Mouse (Mus musculus): ENCODE measurements around the gene Pcx. TPM values are rescaled to one million over a fixed set of nuclear protein-coding genes. Genes with fewer than 3 reads are reported as not detected.

Pcx gene
- polyA plus RNA-seq, 3 experiments from 2014 or later: 0.67 to 1.3 (median 0.69) TPM

DNA sequence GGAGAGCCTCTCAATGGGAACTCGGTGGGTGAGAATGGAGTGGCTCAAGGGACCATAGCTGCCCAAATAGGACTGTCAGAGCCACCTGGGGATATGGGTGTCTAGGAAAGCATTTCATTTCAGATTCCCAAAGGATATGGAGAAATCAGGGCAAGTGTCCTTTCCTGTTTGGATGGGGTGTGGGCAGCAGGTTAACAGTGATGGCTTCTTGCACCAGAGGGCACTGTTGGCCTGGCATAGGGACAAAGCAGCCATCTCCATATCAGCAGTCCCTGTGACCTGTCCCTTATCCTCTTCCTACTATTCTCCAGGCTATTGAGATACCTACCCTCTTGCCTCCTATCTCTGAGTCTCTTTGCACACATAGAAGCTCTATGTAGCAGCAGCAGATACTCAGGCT is 78.8 kb downstream of the Pcx start:
- no peak for ATAC-seq

DNA sequence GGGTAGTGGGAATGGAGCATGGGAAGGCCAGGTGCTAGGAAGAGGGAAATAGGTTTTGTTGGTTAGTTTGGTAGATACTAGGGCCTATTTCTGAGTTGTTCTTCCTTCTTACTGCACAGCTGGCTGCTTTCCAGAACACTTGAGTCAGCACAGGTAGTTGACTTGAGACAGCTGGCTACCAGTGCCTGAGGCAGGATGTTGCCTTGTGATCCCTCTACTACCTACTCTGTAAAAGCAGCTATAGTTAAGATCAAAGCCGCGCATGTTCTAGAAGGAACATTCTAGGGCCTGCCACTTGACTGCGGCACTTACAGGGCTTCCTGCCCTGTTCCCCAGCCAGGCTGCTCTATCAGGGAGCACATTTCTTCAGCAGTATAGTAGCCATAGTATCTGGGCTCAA is 79.8 kb downstream of the Pcx start:
- ATAC-seq: peak; percentile 74

DNA sequence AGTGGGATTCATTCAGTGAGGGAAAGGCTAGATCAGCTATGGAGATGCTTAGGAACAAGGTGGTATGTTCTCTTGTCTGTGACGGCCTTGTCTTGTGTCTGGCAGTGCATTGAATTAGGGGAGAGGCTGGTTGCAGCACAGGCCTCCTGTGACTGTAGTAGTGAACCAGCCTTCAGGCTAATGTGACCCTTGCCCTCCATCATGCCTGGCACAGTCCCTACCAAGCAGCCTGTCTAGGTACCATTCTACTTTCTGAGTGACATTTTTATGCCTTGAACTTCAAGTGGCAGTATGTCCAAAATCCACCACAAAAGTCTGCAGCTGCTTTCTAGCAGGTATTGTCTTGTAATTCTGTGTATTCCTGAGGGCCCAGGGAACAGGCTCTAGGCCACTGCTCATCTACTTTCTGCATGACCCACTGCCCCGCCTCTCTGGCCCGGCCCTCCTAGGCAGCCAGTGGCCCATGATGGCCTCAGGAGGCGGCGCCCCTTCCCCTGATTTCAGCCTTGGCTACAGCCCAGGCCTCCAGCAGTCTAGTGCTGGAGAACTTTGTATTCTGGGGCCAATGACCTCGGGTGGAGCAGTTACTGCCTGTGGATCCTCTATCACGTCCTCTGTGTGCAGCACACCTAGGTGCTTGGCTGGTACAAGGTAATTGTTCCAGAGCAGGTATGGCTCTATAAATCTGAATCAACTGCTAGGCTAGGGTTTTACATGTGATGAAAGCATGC is 83.7 kb downstream of the Pcx start:
- ATAC-seq: no peak

DNA sequence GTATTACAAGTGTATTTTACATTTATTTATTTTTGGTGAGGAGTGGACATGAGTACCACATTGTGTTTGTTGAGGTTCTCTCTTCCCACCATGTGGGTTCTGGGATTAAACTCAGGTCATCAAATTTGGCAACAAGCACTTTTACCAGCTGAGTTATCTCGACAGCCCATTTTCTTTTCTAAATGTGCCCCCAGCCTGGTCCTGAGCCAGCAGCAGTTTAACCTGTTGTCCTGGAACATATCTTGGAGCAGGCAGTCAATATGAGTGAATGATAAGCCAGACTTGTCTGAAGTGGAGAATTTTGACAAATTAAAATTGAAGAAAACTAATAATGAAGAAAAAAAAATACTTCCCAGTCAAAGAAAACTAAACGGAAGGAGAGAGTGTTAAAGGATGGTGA is 85.8 kb downstream of the Pcx start:
- ATAC-seq: no peak

DNA sequence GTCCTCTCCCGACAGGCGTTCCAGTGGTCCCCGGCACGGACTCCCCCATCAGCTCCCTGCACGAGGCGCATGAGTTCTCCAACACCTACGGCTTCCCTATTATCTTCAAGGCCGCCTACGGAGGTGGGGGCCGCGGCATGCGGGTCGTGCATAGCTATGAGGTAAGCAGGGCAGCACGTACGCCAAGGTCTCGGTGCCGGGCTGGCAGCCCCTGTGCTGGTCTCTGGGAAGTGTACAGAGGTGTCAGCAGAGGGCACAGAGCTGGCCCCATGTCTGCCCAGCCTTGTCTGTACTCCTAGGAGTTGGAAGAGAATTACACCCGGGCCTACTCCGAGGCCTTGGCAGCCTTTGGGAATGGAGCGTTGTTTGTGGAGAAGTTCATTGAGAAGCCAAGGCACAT is 92.2 kb downstream of the Pcx start:
- ATAC-seq: no peak

DNA sequence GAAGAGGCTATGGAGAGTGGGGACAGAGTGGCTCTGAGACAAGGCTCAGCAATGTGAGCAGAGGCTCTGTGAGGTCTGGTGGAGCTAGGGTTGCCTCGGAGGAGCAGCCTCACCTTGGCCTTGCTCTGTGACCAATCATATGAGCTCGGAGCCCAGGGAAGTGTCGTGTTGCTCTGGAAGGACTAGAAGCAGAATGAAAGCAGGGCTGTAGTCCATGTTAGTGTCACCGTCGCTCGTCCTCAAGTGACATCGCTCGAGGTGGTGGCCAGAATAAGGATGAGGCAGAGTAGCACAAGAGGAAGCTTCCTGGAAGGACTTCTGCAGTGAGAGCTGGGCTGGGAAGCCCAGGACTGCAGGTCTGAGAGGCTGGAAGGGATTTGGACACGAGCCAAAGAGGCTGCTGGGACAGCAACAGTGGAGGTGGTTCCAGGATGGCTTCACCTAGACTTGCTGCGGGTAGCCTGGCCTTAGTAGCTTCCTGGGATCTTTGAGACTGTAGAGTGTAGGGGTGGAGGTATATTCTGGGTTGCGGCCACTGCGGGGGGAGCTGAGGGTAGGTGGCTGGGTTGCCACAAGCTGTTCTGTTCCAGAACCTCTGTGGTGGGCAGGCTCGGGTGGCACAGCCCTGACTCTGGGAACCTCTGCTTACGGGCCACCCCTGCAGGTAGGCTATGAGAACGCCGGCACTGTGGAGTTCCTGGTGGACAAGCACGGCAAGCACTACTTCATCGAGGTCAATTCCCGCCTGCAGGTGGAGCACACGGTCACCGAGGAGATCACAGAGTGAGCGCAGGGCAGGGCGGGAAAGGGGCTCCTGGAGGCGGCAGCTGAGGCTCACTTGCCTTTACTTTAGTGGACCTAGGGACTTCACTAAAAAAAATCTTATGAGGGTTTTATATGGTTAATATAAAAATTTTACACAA is 93.8 kb downstream of the Pcx start:
- ATAC-seq: no peak

DNA sequence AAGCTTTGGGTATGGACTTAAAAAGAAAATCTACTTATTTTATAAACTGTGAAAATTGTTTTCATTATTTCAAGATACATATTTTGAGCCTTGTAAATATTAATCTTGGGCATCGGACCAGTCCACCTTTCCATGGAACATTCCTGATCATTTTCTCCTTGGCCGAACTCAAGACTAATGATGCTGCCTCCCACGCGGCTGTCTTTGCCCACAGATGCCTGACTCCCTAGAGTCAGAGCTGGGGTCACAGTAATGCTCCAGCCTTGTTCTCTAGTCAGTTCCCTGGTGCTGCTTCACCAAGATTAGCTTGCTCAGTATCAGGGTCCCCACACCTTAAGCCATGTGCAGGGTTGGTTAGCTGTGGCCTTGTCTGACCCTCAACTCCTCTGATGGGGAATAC is 95.4 kb downstream of the Pcx start:
- no peak for ATAC-seq

DNA sequence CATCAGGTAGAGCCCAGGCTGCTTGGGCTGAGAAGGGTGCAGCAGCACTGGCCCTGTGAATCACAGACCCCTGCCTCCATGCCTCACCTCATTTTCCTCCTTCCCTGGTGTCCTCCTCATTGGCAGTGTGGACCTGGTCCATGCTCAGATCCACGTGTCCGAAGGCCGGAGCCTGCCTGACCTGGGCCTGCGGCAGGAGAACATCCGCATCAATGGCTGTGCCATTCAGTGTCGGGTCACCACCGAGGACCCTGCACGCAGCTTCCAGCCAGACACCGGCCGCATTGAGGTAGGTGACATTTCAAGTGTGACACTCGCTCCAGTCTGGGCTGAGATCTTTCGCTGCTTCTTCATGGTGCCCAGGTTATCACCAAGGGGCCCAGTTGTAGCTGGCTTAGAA is 97.1 kb downstream of the Pcx start:
- ATAC-seq: no peak

DNA sequence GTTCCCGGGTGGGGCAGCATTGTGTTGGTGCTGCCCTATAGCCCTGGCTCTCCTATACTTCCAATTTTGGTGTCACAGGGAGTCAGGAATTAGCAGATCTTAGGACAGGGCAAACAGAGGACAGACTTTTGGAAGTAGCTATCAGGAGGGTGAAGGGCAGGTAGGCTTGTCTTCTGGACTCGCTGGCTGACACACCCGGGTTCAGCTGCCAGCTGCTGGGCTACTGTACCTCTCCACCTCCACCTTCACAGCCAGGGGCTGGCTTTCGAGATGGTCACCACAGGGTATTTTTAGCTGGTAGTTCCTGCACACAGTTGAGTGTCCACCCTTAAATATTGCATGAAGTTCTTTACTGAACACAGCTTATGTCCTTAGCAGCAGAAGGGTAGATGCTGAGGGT is 98.2 kb downstream of the Pcx start:
- no peak for ATAC-seq

DNA sequence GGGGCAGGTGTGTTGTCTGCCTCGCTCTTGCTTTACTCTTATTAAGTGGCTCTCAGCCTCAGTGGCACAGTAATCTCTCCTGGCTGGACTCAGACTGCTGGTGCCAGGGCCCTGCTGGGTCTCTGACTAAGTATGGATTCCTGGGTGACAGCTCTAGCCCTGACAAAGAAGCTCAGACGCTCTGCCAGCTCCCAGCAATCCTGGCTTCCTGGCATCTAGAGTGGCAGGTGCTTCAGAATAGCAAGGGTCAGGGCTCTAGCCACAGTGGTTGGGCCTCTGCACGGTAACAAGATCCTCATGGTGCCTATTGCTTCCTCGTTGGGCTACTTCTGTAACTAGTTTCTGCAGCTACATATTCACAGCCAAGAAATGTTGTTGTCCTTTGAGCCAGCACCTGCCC is 99.8 kb downstream of the Pcx start:
- ATAC-seq: no peak

DNA sequence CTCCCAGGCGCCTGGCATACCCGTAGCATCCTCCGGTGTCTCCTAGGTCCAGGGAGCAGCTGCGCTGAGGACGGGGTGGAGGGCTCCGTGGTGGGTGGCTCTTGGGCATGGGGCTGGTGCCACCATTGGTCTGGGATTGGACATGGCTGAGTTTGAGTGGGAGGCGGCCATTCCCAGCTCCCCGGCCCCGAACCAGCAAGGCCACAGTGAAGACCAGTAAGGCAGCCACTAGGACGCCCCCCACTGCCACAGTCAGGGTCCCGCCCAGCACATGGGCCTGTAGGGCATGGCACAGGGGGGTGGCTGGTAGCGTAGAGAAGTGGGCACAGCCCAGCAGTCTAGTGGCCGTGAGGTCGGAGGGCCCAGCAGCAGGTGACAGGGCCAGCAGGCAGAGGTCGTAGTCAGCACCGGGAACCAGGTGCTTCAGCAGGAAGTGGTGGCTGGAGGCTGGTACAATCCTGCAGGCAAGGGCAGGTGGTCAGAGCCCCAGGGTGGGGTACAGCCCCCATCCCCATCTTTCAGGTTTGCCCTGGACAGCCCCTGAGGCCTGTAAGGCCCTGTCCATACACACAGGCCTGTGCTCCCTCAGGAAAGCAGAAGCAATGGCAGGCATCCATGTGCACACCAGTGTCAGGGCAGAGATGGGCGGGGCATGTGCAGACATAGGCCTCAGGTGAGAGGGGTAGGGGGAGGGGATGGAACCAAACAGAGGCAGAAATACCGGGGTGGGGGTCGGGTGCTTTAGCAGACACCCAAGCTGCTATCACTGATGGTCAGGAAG is 102.1 kb downstream of the Pcx start:
- no peak for ATAC-seq

DNA sequence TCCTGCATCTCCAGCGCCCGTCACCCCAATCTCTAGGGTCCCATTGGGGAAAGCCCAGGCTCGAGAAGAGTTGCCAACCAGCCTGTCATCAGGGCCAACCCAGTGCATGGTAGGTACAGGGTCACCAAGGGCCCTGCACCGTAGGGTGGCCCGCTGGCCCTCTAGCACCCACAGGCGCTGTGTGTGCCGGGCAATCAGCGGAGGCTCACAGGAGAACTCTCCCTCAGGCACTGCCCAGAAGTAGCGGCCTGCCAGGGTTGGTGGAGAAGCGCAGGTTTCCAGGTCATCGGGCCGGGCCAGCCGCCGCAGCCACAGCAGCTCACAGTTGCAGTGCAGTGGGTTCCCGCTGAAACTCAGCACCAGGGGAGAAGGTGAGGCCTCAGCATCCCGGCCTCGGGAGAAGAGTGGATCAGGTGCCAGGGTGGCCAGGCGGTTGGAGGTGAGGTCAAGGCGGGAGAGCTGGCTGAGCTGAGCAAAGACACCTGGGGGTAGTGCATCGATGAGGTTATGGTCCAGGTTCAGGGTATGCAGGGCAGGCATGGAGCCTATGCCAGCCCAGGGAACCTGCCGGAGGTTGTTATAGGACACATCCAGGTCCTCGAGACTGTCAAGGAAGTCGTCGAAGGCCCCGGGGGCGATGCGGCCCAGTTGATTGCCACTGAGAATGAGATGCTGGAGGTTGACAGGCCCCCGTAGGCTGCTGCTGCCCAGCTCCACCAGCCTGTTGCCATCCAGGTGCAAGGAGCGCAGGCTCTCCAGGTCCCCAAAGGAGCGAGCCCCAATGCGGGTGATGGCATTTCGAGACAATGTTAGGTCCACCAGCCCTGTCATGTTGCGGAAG is 103.4 kb downstream of the Pcx start:
- ATAC-seq: no peak

DNA sequence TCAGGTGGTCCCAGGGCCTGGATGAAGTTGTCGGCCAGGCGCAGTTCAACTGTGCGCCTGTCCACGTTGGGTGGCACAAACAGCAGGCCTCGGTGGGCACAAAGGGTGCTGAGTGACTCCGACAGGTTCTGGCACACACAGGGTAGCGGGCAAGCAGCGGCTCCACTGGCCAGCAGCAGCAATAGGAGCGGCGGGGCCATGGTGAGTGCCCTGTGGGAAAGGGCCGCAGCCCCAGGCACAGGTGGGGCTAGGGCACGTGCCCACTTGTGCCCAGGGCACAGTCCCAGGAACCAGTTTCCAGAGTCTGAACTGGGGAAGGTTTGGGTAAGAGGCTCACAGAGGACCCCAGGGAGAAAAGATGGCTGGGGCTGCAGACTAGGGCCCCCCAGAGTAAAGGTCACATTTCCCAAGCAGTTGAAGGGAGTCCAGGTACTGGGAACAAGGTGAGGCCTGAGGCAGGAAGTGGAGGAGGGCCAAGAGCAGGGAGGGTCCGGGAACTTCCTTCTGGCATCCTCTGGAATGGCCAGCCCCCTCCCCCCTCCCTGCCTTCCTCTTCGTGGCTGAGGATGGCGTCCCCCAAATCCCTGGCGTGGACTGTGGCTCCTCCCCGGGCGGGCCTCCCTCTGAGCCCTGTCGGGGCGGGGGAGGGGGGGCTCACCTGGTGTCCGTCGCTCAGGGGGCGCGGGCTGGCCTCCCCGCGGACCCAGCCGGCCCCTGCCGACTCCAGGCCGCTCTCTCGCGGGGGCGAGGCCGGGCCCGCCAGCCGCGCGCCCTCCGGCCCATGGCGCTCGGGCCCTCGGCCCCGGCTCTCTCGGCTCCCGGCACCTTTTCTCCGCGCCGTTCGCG is 104.3 kb downstream of the Pcx start:
- ATAC-seq: no peak

DNA sequence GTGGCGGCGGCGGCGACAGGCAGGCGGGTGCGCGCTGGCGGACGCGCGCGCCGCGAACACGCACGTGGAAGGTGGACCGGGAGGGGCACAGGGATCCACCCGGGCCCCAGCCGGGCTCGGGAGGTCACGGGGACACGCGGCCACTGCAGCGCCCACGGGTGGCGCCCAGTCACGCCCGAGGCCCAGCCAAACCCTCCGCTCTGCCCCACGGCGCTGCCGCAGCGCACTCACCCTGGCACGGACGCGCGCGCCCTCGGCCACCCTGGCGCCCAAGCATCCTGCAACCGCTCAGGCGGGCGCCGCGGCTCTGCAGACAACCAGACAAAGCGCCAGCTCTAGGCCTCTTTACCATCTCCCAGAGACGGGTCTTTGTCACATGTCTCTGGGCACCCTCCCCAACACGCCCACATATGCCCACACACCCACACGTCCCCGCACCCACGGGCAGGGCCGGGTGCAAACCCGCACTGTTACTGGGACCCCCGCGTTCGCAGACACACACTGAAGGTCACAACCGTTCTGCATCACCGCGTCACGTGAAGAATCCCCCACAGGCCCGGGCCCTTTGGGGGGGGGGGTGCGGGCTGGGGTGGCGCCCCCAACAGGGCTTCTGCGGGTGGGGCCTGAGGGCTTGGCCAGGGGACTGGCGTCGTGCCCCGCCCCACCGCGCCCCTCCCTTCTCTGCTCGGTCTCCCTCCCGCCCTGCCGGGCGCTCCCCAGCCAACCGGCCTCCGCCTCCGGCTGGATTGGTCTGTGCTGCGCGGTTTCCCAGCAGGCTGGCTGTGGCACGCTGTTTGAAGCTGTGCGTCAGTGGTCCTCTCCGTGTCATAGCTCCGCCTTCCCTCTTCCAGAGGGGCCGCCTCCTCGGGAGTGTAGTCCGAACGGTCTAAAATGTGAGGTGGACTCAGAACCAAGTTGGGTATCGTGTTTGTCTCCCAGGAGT is 105.2 kb downstream of the Pcx start, which contains the start of gene Lrfn4:
Lrfn4 (minus strand) TSS at position 517 of the 943 bp plus-strand sequence.
- peak; percentile 46 for ATAC-seq

DNA sequence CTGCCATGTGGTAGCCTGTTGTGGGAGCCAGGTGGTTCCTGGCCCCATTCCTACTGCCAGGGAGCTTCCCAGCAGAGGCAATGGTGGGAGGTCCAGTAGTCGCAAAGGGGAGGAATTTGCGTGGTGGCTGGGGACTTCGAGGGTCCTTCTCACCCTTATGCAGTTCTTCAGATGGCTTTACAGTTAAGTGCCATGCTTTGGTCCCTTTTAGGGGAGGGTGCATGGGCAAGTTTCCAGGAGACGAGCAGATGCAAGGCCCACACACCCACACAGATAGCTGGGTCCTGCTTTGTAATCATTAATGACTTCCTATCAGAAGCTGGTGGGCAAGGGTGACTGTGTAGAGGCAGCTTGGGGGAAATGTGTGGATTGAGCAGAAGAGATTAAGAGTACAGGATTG is 106.3 kb downstream of the Pcx start:
- ATAC-seq: no peak

DNA sequence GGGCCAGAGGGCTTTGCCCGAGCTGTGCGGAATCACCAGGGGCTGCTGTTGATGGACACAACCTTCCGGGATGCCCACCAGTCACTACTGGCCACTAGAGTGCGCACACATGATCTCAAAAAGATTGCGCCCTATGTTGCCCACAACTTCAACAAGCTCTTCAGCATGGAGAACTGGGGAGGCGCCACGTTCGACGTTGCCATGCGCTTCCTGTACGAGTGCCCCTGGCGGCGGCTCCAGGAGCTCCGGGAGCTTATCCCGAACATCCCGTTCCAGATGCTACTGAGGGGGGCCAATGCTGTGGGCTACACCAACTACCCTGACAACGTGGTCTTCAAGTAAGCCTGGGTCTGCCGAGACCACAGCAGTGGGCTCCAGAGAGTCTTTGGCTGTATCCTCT is 107.9 kb downstream of the Pcx start:
- ATAC-seq: no peak

DNA sequence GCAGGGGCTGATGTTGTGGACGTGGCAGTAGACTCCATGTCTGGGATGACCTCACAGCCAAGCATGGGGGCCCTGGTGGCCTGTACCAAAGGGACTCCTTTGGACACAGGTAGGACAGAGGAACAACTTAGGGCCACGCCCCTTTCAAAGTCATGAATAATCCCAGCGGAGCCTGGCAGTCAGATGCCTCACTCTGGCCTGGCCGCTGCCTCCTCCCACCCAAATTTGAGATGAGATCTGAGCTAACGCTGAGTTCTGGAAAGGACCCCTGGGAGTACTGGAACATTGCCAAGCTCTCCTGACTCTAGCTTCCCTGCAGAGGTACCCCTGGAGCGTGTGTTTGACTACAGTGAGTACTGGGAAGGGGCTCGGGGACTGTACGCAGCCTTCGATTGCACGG is 109.2 kb downstream of the Pcx start:
- ATAC-seq: no peak

DNA sequence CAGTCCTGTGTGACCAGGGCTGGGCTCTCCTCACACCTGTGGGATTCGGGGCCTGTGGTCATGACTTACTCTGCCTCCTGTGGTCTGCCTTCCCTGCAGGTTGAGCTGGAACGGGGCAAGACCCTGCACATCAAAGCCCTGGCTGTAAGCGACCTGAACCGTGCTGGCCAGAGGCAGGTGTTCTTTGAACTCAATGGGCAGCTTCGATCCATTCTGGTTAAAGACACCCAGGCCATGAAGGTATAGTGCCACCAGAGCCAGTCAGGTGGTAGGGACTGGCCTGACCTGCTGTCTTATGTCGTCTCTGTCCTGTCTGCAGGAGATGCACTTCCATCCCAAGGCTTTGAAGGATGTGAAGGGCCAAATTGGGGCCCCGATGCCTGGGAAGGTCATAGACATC is 110.4 kb downstream of the Pcx start:
- ATAC-seq: no peak

DNA sequence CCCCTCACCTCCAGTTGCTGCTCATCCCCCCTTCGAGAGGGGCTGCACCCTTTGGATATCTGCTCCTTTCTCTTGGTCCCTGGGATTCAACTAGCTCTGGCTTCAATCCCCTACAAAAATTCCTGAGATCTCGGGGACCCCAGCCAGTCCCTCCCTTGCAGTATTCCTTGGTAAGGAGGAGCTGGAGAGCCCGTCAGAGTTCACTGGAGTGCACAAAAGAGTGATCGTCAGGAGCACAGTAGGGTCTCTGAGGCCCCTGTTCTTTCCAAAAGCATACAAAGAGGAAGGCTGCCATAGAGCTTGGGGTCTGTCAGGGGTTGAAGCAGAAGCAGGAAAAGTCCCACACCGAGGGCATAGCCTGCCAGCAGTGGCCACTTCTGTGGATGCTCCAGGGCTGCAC is 112.5 kb downstream of the Pcx start:
- no peak for ATAC-seq

DNA sequence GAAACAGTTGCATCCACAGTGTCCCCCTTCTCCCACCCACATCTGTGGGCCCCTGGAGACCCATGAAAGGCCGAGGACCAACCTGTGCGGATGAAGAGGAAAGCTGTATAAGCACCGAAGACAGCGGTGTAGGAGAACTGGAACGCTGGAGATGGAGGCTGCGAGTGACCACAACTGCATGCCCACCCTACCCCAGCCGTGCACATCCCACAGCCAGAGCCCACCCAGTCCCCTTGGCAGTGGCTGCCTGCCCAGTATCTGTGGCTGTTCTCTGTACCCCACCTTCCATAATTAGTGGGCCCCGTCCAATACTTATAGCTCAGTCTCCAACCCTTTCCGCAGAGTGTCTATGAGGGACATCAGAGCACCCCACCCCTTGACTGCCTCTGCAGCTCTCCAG is 113.1 kb downstream of the Pcx start:
- no peak for ATAC-seq

Data from inflammation-experienced regulatory T-cells, adult 6 months (primary cell).